In the genomic region with DNA sequence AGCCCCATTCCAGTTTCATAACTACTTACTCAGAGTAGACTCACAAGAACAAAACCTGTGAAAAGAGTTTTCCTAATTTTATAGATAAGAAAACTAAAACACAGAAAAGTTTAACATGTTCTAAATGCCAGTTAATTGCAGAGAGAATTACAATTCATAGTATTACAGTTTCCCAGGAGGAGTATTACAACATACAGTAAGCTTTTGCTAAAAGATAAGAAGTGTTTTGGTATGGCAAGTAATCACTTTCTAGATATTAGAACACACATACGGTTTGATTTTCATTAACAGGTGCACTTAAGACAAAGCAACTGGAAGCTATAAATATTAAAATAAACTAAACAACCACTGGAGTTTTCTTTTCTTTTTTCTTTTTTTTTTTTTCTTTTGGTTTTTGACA, we compare ENCODE assay signal across 11 mouse cellular contexts. TPM values are rescaled to one million over a fixed set of nuclear protein-coding genes. Genes with fewer than 3 reads are reported as not detected.
DNase-seq lines count a peak whose midpoint lies in the region; ATAC-seq lines count a peak whose summit lies in the region.
"Had no signal": no experiment of that assay in that cellular context is flagged by ENCODE, and none has a peak within 500 bp of the region (broad histone marks: within the 10 kb centered on the region; RNA-seq: fewer than 3 reads in every experiment).

No protein-coding gene starts in this region.

- no peaks in the 10 kb centered on the region for H3K27me3 ChIP-seq in heart, embryonic 14.5 days (ENCODE audit: control insufficient read depth, insufficient read depth, low read length)
- H3K27me3 ChIP-seq in neural tube, embryonic 12.5 days (replicated peaks) = no peaks in the 10 kb centered on the region
- H3K27me3 ChIP-seq in liver, embryonic 15.5 days = no peaks in the 10 kb centered on the region

- peaks cover 0 to 14% of the 10 kb centered on the region in 2 experiments; a peak in 2 of 4 replicates for H3K4me1 ChIP-seq in heart, embryonic 14.5 days (ENCODE audit: control insufficient read depth in 2 of 2, insufficient read depth in 2 of 2, low read length in 2 of 2)
- peaks cover 4% of the 10 kb centered on the region for H3K4me1 ChIP-seq in neural tube, embryonic 12.5 days
- H3K4me1 ChIP-seq in liver, embryonic 15.5 days (replicated peaks) = peaks cover 26% of the 10 kb centered on the region

- no peaks in the 10 kb centered on the region for H3K9me3 ChIP-seq in heart, embryonic 14.5 days (ENCODE audit: control insufficient read depth, low read length)
- H3K9me3 ChIP-seq in neural tube, embryonic 12.5 days = no peaks in the 10 kb centered on the region
- no peaks in the 10 kb centered on the region for H3K9me3 ChIP-seq in liver, embryonic 15.5 days (replicated peaks)

- peak overlapping the region; percentile 93 for H3K4me2 ChIP-seq in heart, embryonic 14.5 days (ENCODE audit: low read length)
- peak overlapping the region; percentile 78 for H3K4me2 ChIP-seq in neural tube, embryonic 12.5 days (replicated peaks)
- H3K4me2 ChIP-seq in liver, embryonic 15.5 days = peak overlapping the region; percentile 96; the same call in 1 of the 2 replicates

- 51% methylated on average over 1 of the region's 1 CpGs for WGBS in heart, embryonic 14.5 days
- 83% methylated on average over 1 of the region's 1 CpGs for WGBS in neural tube, embryonic 12.5 days
- WGBS in liver, embryonic 15.5 days (ENCODE audit: insufficient replicate concordance) = 13% methylated on average over 1 of the region's 1 CpGs

- no peak overlapping the region for H3K27ac ChIP-seq in heart, embryonic 14.5 days (replicated peaks in 1 of 2; ENCODE audit: control insufficient read depth in 1 of 2, insufficient read depth in 1 of 2, low read depth in 2 of 2, low read length in 2 of 2)
- H3K27ac ChIP-seq in neural tube, embryonic 12.5 days = no peak overlapping the region
- 0 out of 2 replicates have a peak overlapping the region, but pooled peaks have one; percentile 45 for H3K27ac ChIP-seq in liver, embryonic 15.5 days (replicated peaks)
- H3K27ac ChIP-seq: macrophage had no signal

- ATAC-seq in heart, embryonic 14.5 days (ENCODE audit: insufficient number of reproducible peaks, insufficient read depth, low FRiP score, low read depth) = no peak
- no peak for ATAC-seq in neural tube, embryonic 12.5 days (ENCODE audit: low FRiP score, low read depth)
- ATAC-seq in liver, embryonic 15.5 days (ENCODE audit: insufficient read depth) = no peak
- ATAC-seq in megakaryocyte-erythroid progenitor cell, adult 5-6 weeks (replicated peaks; ENCODE audit: low FRiP score, low TSS enrichment, poor library complexity, severe bottlenecking) = no peak

- peak overlapping the region in 1 of 2 experiments; percentile 98; a peak in 1 of 4 replicates for H3K4me3 ChIP-seq in heart, embryonic 14.5 days (ENCODE audit: control insufficient read depth in 1 of 2, insufficient read depth in 1 of 2, low read depth in 1 of 2, low read length in 2 of 2)
- no peak overlapping the region for H3K4me3 ChIP-seq in neural tube, embryonic 12.5 days
- H3K4me3 ChIP-seq in liver, embryonic 15.5 days (replicated peaks) = no peak overlapping the region; the same call in 1 of the 2 replicates

- H3K9ac ChIP-seq in heart, embryonic 14.5 days (ENCODE audit: low read length) = no peak overlapping the region
- no peak overlapping the region for H3K9ac ChIP-seq in neural tube, embryonic 12.5 days
- no peak overlapping the region for H3K9ac ChIP-seq in liver, embryonic 15.5 days

- DNase-seq in heart, adult 11 months = no peak
- no peak for DNase-seq in neural tube, embryonic 10.5 days (ENCODE audit: extremely low spot score, low spot score)
- DNase-seq in embryo, embryonic 10 days (ENCODE audit: low spot score) = no peak
- DNase-seq in thymus, postnatal 0 days (ENCODE audit: low spot score) = no peak
- DNase-seq: right cerebral cortex, adult 18-20 months; thymus, adult 2 months had no signal

- 0 out of 2 replicates have a peak, but pooled peaks cover 5% of the 10 kb centered on the region for H3K36me3 ChIP-seq in heart, embryonic 14.5 days (ENCODE audit: control insufficient read depth, insufficient read depth, low read length)
- H3K36me3 ChIP-seq in neural tube, embryonic 12.5 days = no peaks in the 10 kb centered on the region
- peaks cover 8% of the 10 kb centered on the region for H3K36me3 ChIP-seq in liver, embryonic 15.5 days (replicated peaks)

RNA-seq across cellular contexts. Expression of gene Pigl, which starts 3.1 kb away (rescaled TPM):
- 7.4 and 8.3 TPM in 2 replicates for polyA plus RNA-seq in heart, embryonic 14.5 days (2014; fragmentation: Nextera tagmentation; extraction: Ambion mirVana)
- polyA plus RNA-seq in neural tube, embryonic 12.5 days (2016; fragmentation: Nextera tagmentation; extraction: Ambion mirVana) = 10.7 and 10.8 TPM in 2 replicates
- polyA plus RNA-seq in liver, embryonic 15.5 days (2015; fragmentation: Nextera tagmentation; extraction: Ambion mirVana) = 3.4 and 3.6 TPM in 2 replicates
- 10.6 and 12.0 TPM in 2 replicates for total RNA-seq in megakaryocyte-erythroid progenitor cell, adult 5-6 weeks (2014; fragmentation: Nextera tagmentation)
- total RNA-seq in megakaryocyte-erythroid progenitor cell, adult 5-6 weeks (2017) = 2.0 and 3.2 TPM in 2 replicates
- 6.8 and 7.6 TPM in 2 replicates for polyA plus RNA-seq in thymus, postnatal 0 days (2015; fragmentation: Nextera tagmentation; extraction: Ambion mirVana)

RNA-seq across cellular contexts. Expression of gene Ncor1, which starts 3.1 kb away (rescaled TPM):
- polyA plus RNA-seq in heart, embryonic 14.5 days (2014; fragmentation: Nextera tagmentation; extraction: Ambion mirVana) = 141 and 150 TPM in 2 replicates
- polyA plus RNA-seq in neural tube, embryonic 12.5 days (2016; fragmentation: Nextera tagmentation; extraction: Ambion mirVana) = 194 and 201 TPM in 2 replicates
- polyA plus RNA-seq in liver, embryonic 15.5 days (2015; fragmentation: Nextera tagmentation; extraction: Ambion mirVana) = 62.5 and 63.3 TPM in 2 replicates
- 282 and 352 TPM in 2 replicates for total RNA-seq in megakaryocyte-erythroid progenitor cell, adult 5-6 weeks (2014; fragmentation: Nextera tagmentation)
- 261 and 277 TPM in 2 replicates for total RNA-seq in megakaryocyte-erythroid progenitor cell, adult 5-6 weeks (2017)
- polyA plus RNA-seq in thymus, postnatal 0 days (2015; fragmentation: Nextera tagmentation; extraction: Ambion mirVana) = 181 and 220 TPM in 2 replicates
